Mouse (Mus musculus) kidney, embryonic 16.5 days (tissue): ENCODE data around the gene Fut1. TPM values are rescaled to one million over a fixed set of nuclear protein-coding genes. Genes with fewer than 3 reads are reported as not detected.

ENCODE experiments used
- ATAC-seq: fragments of 200-750 bp; cut with Nextera tagmentation; 2 replicates; pipeline ENCODE4 v1.8.0; 2017; ENCODE audit warnings: moderate TSS enrichment; ENCODE audit not compliant: low FRiP score, low TSS enrichment
- H3K27ac ChIP-seq: fragments of 300-500 bp; sonication (generic); 2 replicates; pipeline ENCODE4 v1.5.1; 2014; ENCODE audit warnings: low read length
- H3K27me3 ChIP-seq: fragments of 300-500 bp; sonication (generic); 2 replicates; pipeline ENCODE4 v1.6.1; 2014; ENCODE audit warnings: low read length, control low read depth, mixed read lengths; ENCODE audit not compliant: insufficient read depth
- H3K36me3 ChIP-seq: fragments of 300-500 bp; sonication (generic); 2 replicates; pipeline ENCODE4 v1.6.1; 2014; ENCODE audit warnings: low read length, control low read depth, mixed read lengths; ENCODE audit not compliant: insufficient read depth
- H3K4me1 ChIP-seq: fragments of 300-500 bp; sonication (generic); 2 replicates; pipeline ENCODE4 v1.6.1; 2014; ENCODE audit warnings: low read length, control low read depth, mixed read lengths; ENCODE audit not compliant: insufficient read depth
- H3K4me2 ChIP-seq: fragments of 300-500 bp; sonication (generic); replicated peaks from 2 replicates; pipeline ENCODE4 v1.6.1; 2014; ENCODE audit warnings: low read depth, low read length
- H3K4me3 ChIP-seq: fragments of 300-500 bp; sonication (generic); 2 replicates; pipeline ENCODE4 v1.5.1; 2014; ENCODE audit warnings: mild to moderate bottlenecking, low read length
- H3K9ac ChIP-seq: fragments of 300-500 bp; sonication (generic); replicated peaks from 2 replicates; pipeline ENCODE4 v1.6.1; 2014; ENCODE audit warnings: low read length
- H3K9me3 ChIP-seq: fragments of 300-500 bp; sonication (generic); 2 replicates; pipeline ENCODE4 v1.6.1; 2016; ENCODE audit warnings: low read length, control low read depth
- WGBS: fragments of 180-500 bp; shearing (Covaris S2); extraction: QIAGEN DNeasy Blood & Tissue Kit; methylation state at CpG from one replicate; pipeline ENCODE4 v1.1.7; 2014; 5-methylcytosine and 5-hydroxymethylcytosine counted together
- polyA plus RNA-seq: library from polyadenylated mRNA; unstranded; fragments of >200 nt; fragmentation: Nextera tagmentation; extraction: Ambion mirVana; gene quantifications from 2 replicates; pipeline ENCODE4 v1.2.1, GENCODE M21; 2015

Fut1 gene
- polyA plus RNA-seq, 1 experiment from 2014 or later = 0.27 TPM

- H3K27ac ChIP-seq = no peak overlapping the region
- H3K4me3 ChIP-seq = no peak overlapping the region
- no peaks in the 10 kb centered on the region for H3K36me3 ChIP-seq
- no peaks in the 10 kb centered on the region for H3K27me3 ChIP-seq
- 0 out of 2 replicates have a peak overlapping the region, but pooled peaks have one; percentile 26 for H3K9ac ChIP-seq
- 43% methylated on average over 13 of the region's 13 CpGs for WGBS
- H3K4me1 ChIP-seq = peaks cover 19% of the 10 kb centered on the region
- 0 out of 2 replicates have a peak overlapping the region, but pooled peaks have one; percentile 10 for H3K4me2 ChIP-seq
- peaks cover 4% of the 10 kb centered on the region; the same call in 1 of the 2 replicates for H3K9me3 ChIP-seq
- ATAC-seq = peak; percentile 64
Observed at GRCm38 (mm10) chr7:45665303-45666138, 48.4 kb downstream of the Fut1 start.

- Histone ChIP-seq H3K36me3 (no peaks in the 10 kb centered on the region), H3K27me3 (no peaks in the 10 kb centered on the region), H3K27ac (no peak within 1 kb of the TSS), H3K9me3 (peaks cover 4% of the 10 kb centered on the region; the same call in 1 of the 2 replicates), H3K4me3 (no peak within 1 kb of the TSS), H3K4me1 (peaks cover 19% of the 10 kb centered on the region), H3K4me2 (0 out of 2 replicates have a peak within 1 kb of the TSS, but pooled peaks have one; percentile 10), H3K9ac (0 out of 2 replicates have a peak within 1 kb of the TSS, but pooled peaks have one; percentile 26)
- ATAC-seq = peak; percentile 42; the same call in 1 of the 2 replicates
- WGBS = 74% methylated on average over 7 of the region's 7 CpGs
Observed at GRCm38 (mm10) chr7:45666161-45666560, 49.1 kb downstream of the Fut1 start, which contains the start of gene Fut2. Fut2 (minus strand) TSS chr7:45666394.

GRCm38 (mm10) chr7:45667761-45668160 is 50.7 kb downstream of the Fut1 start:
- Histone ChIP-seq H3K9me3 (peaks cover 4% of the 10 kb centered on the region; the same call in 1 of the 2 replicates), H3K27ac (no peak overlapping the region), H3K36me3 (no peaks in the 10 kb centered on the region), H3K4me3 (no peak overlapping the region), H3K9ac (no peak overlapping the region), H3K27me3 (no peaks in the 10 kb centered on the region), H3K4me2 (no peak overlapping the region), H3K4me1 (peaks cover 19% of the 10 kb centered on the region)
- ATAC-seq = no peak
- WGBS = 86% methylated on average over 14 of the region's 14 CpGs

- peaks cover 19% of the 10 kb centered on the region for H3K4me1 ChIP-seq
- H3K4me3 ChIP-seq = no peak overlapping the region
- no peak overlapping the region for H3K9ac ChIP-seq
- ATAC-seq = no peak
- no peak overlapping the region for H3K27ac ChIP-seq
- WGBS = 93% methylated on average over 9 of the region's 9 CpGs
- H3K4me2 ChIP-seq = no peak overlapping the region
- H3K36me3 ChIP-seq = no peaks in the 10 kb centered on the region
- peaks cover 4% of the 10 kb centered on the region; the same call in 1 of the 2 replicates for H3K9me3 ChIP-seq
- H3K27me3 ChIP-seq = no peaks in the 10 kb centered on the region
Observed at GRCm38 (mm10) chr7:45668921-45669320, 51.8 kb downstream of the Fut1 start.

Other genes with a start within 250 kb of the Fut1 start
- gene Lin7b, start 246.7 kb upstream of the Fut1 start, polyA plus RNA-seq = 1.7 and 1.9 TPM in 2 replicates
- 211 and 227 TPM in 2 replicates for gene Snrnp70, start 221.5 kb upstream of the Fut1 start, polyA plus RNA-seq
- gene Kcna7, start 211.6 kb upstream of the Fut1 start, polyA plus RNA-seq = not detected in 2 replicates
- 1.5 and 1.6 TPM in 2 replicates for gene Ntf5, start 203.6 kb upstream of the Fut1 start, polyA plus RNA-seq
- gene Lhb, start 196.5 kb upstream of the Fut1 start, polyA plus RNA-seq = not detected in 2 replicates
- 51.1 and 51.7 TPM in 2 replicates for gene Gys1, start 182.4 kb upstream of the Fut1 start, polyA plus RNA-seq
- 164 and 173 TPM in 2 replicates for gene Ruvbl2, start 179.2 kb upstream of the Fut1 start, polyA plus RNA-seq
- 5,149 and 5,628 TPM in 2 replicates for gene Ftl1, start 157.4 kb upstream of the Fut1 start, polyA plus RNA-seq
- 172 and 182 TPM in 2 replicates for gene Bax, start 150.4 kb upstream of the Fut1 start, polyA plus RNA-seq
- gene Tulp2, start 135.4 kb upstream of the Fut1 start, polyA plus RNA-seq = 0.80 and 1.1 TPM in 2 replicates
- gene Gm45808, start 130.5 kb upstream of the Fut1 start, polyA plus RNA-seq = not detected in 2 replicates
- 2.4 and 3.3 TPM in 2 replicates for gene Dhdh, start 128.5 kb upstream of the Fut1 start, polyA plus RNA-seq
- 295 and 299 TPM in 2 replicates for gene Nucb1, start 106.9 kb upstream of the Fut1 start, polyA plus RNA-seq
- gene Ppp1r15a, start 91.0 kb upstream of the Fut1 start, polyA plus RNA-seq = 24.3 and 24.8 TPM in 2 replicates
- 4.4 and 5.3 TPM in 2 replicates for gene Plekha4, start 91.0 kb upstream of the Fut1 start, polyA plus RNA-seq
- gene Hsd17b14, start 62.4 kb upstream of the Fut1 start, polyA plus RNA-seq = 13.5 and 15.5 TPM in 2 replicates
- 87.9 and 93.2 TPM in 2 replicates for gene Bcat2, start 47.1 kb upstream of the Fut1 start, polyA plus RNA-seq
- not detected in 2 replicates for gene Fgf21, start 1.8 kb upstream of the Fut1 start, polyA plus RNA-seq
- gene Izumo1, start 4.5 kb downstream of the Fut1 start, polyA plus RNA-seq = 0.13 and 0.14 TPM in 2 replicates
- 11.6 and 13.0 TPM in 2 replicates for gene Rasip1, start 10.2 kb downstream of the Fut1 start, polyA plus RNA-seq
- 8.0 and 9.0 TPM in 2 replicates for gene Mamstr, start 22.7 kb downstream of the Fut1 start, polyA plus RNA-seq
- 0.32 and 0.57 TPM in 2 replicates for gene Fut2, start 49.1 kb downstream of the Fut1 start, polyA plus RNA-seq
- gene Ntn5, start 66.7 kb downstream of the Fut1 start, polyA plus RNA-seq = 0.18 and 0.29 TPM in 2 replicates
- 0.22 and 0.24 TPM in 2 replicates for gene Sec1, start 77.1 kb downstream of the Fut1 start, polyA plus RNA-seq
- gene Car11, start 82.6 kb downstream of the Fut1 start, polyA plus RNA-seq = 10.7 and 11.6 TPM in 2 replicates
- 4.1 and 4.3 TPM in 2 replicates for gene Dbp, start 87.8 kb downstream of the Fut1 start, polyA plus RNA-seq
- 1,042 and 1,047 TPM in 2 replicates for gene Rpl18, start 98.2 kb downstream of the Fut1 start, polyA plus RNA-seq
- gene Sphk2, start 100.7 kb downstream of the Fut1 start, polyA plus RNA-seq = 36.2 and 36.7 TPM in 2 replicates
- 1.1 and 1.2 TPM in 2 replicates for gene Fam83e, start 103.9 kb downstream of the Fut1 start, polyA plus RNA-seq
- gene Spaca4, start 108.5 kb downstream of the Fut1 start, polyA plus RNA-seq = not detected in 2 replicates
- 1.3 and 1.8 TPM in 2 replicates for gene Lmtk3, start 166.4 kb downstream of the Fut1 start, polyA plus RNA-seq
- 1.9 and 2.5 TPM in 2 replicates for gene Sult2b1, start 167.4 kb downstream of the Fut1 start, polyA plus RNA-seq
- 125 and 126 TPM in 2 replicates for gene Cyth2, start 197.3 kb downstream of the Fut1 start, polyA plus RNA-seq
- 1.9 TPM in 2 replicates for gene Kcnj14, start 207.5 kb downstream of the Fut1 start, polyA plus RNA-seq
- gene Grwd1, start 213.7 kb downstream of the Fut1 start, polyA plus RNA-seq = 87.4 and 87.9 TPM in 2 replicates